Mouse (Mus musculus) spleen, adult 2 months (tissue): ENCODE measurements around the gene Cstf2t.

Experiments used
- CTCF ChIP-seq: fragments of 200-500 bp; IDR thresholded peaks from 2 replicates; pipeline ENCODE4 v1.5.1; 2011; ENCODE audit warnings: mild to moderate bottlenecking, inconsistent platforms; ENCODE audit not compliant: insufficient read depth, insufficient read length, insufficient replicate concordance; ENCODE audit errors: extremely low read depth
- POLR2A ChIP-seq: fragments of 200-500 bp; IDR thresholded peaks from 2 replicates; pipeline ENCODE4 v1.6.1; 2011; ENCODE audit warnings: low read depth, low read length, inconsistent platforms

- TF ChIP-seq POLR2A = no peak
- TF ChIP-seq CTCF = no peak
Observed at GRCm38 (mm10) chr19:31132614-31133013, 50.0 kb downstream of the Cstf2t start.
